Mouse (Mus musculus): ENCODE data around the gene F13a1.

GRCm38 (mm10) chr13:36839111-36839510, 210.9 kb downstream of the F13a1 start:
- TF ChIP-seq CTCF (IDR thresholded peaks at IDR 0.05; ENCODE audit: low read depth, low read length) (no peak), EP300 (IDR thresholded peaks at IDR 0.05; ENCODE audit: insufficient read depth, low read depth, low read length) (no peak), POLR2A (IDR thresholded peaks at IDR 0.05; ENCODE audit: insufficient read depth, low read length) (no peak)

Measured in ES-Bruce4 (cell line).